Mouse (Mus musculus) testis, adult 2 months (tissue): Measurements from ENCODE around the gene Wbp4.
"Not testable (repeated sequence)": the region's sequence is repeated elsewhere in the genome, so short reads cannot be mapped to it uniquely, and the experiment has no call there.

Source experiments
- CTCF ChIP-seq: fragments of 200-500 bp; IDR thresholded peaks from 2 replicates; pipeline ENCODE4 v1.5.1; 2012; ENCODE audit warnings: low read depth, mild to moderate bottlenecking, inconsistent platforms, low read length, moderate library complexity; ENCODE audit not compliant: control insufficient read depth, insufficient read depth, insufficient replicate concordance
- POLR2A ChIP-seq: fragments of 200-500 bp; IDR thresholded peaks from 2 replicates; pipeline ENCODE4 v1.6.1; 2012; ENCODE audit warnings: low read depth, mild to moderate bottlenecking, inconsistent platforms, low read length, moderate library complexity; ENCODE audit not compliant: control insufficient read depth

DNA sequence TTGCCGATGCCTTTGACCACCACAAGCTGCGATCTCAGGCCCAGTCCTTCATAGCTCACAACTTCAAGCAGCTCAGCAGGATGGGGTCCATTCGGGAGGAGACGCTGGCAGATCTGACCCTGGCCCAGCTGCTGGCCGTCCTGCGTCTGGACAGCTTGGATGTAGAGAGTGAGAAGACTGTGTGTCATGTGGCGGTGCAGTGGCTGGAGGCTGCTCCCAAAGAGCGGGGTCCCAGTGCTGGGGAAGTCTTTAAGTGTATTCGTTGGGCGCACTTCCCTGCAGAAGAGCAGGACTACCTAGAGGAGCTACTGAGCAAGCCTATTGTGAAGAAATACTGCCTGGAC, 28.8 kb downstream of the Wbp4 start:
- not testable (repeated sequence) for TF ChIP-seq POLR2A, CTCF
